Mouse (Mus musculus): Measurements from ENCODE around the gene Rpl3l. TPM values are rescaled to one million over a fixed set of nuclear protein-coding genes. Genes with fewer than 3 reads are reported as not detected.

Gene Rpl3l
- polyA plus RNA-seq, 1 experiment from 2014 or later: 0.36 TPM

DNA sequence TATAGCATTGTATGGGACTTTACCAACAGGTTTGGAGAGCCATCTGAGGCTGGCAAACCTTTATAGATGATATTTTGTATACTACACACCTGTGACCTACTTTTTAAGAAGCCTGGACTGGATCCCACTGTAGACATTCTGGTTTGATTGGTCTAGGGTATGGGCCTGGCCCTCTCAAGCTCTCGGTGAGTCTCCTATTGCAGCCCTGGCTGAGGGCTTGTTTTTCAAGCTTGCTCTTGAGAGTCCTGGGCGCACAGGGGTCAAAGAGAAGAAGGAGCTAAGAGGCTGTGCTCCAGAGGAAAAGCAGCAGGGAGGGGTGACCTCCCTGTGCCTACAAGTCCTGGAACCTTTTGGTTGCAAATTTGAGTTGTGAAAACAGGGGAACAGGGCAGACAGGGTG lies 49.5 kb downstream of the Rpl3l start:
- no peak for DNase-seq (ENCODE audit: low spot score)
- Histone ChIP-seq H3K27ac (no peak overlapping the region), H3K9ac (ENCODE audit: low read depth, low read length) (no peak overlapping the region), H3K4me1 (replicated peaks; ENCODE audit: insufficient read depth, low read length) (no peaks in the 10 kb centered on the region), H3K4me2 (ENCODE audit: low read length) (no peak overlapping the region), H3K36me3 (ENCODE audit: insufficient read depth, low read length) (no peaks in the 10 kb centered on the region), H3K27me3 (ENCODE audit: insufficient read depth, low read length) (no peaks in the 10 kb centered on the region), H3K4me3 (replicated peaks; ENCODE audit: low read depth, low read length) (no peak overlapping the region), H3K9me3 (replicated peaks; ENCODE audit: low read length) (no peaks in the 10 kb centered on the region)
- no peak for ATAC-seq (replicated peaks; ENCODE audit: low FRiP score, low read depth)
- TF ChIP-seq CTCF (IDR thresholded peaks at IDR 0.05; ENCODE audit: low read depth): no peak
- 68% methylated on average over 2 of the region's 2 CpGs for WGBS

DNA sequence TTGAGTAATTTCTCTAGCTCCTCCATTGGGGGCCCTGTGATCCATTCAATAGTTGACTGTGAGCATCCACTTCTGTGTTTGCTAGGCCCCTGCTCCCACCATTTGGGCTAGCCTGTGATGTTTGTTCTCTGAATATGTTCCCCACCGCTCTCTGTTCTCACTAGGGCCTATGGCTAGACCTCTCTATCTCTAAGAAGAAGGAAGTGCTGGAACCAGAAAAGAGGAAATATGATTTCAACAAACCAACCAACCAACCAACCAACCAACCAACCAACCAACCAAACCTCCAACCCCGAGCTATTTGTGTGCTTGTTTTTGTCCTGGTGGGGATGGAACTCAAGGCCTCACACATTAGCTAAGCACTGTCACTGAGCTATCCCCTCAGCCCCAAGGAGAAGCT lies 53.2 kb downstream of the Rpl3l start:
- no peak overlapping the region for H3K4me2 ChIP-seq (ENCODE audit: low read length)
- no peak overlapping the region for H3K27ac ChIP-seq
- 95% methylated on average over 2 of the region's 2 CpGs for WGBS
- H3K27me3 ChIP-seq (ENCODE audit: insufficient read depth, low read length): no peaks in the 10 kb centered on the region
- DNase-seq (ENCODE audit: low spot score): no peak
- H3K4me1 ChIP-seq (replicated peaks; ENCODE audit: insufficient read depth, low read length): no peaks in the 10 kb centered on the region
- no peaks in the 10 kb centered on the region for H3K36me3 ChIP-seq (ENCODE audit: insufficient read depth, low read length)
- H3K9me3 ChIP-seq (replicated peaks; ENCODE audit: low read length): no peaks in the 10 kb centered on the region
- no peak for TF ChIP-seq CTCF (IDR thresholded peaks at IDR 0.05; ENCODE audit: low read depth)
- no peak overlapping the region for H3K4me3 ChIP-seq (replicated peaks; ENCODE audit: low read depth, low read length)
- ATAC-seq (replicated peaks; ENCODE audit: low FRiP score, low read depth): no peak
- H3K9ac ChIP-seq (ENCODE audit: low read depth, low read length): no peak overlapping the region

Other genes with a start within 250 kb of the Rpl3l start
- 24.1 and 24.2 TPM in 2 replicates for gene Mlst8, start 248.7 kb upstream of the Rpl3l start, polyA plus RNA-seq (2015; fragmentation: Nextera tagmentation; extraction: Ambion mirVana)
- gene Caskin1, start 239.2 kb upstream of the Rpl3l start, polyA plus RNA-seq (2015; fragmentation: Nextera tagmentation; extraction: Ambion mirVana): 0.82 and 1.1 TPM in 2 replicates
- 59.4 and 67.3 TPM in 2 replicates for gene Traf7, start 199.9 kb upstream of the Rpl3l start, polyA plus RNA-seq (2015; fragmentation: Nextera tagmentation; extraction: Ambion mirVana)
- 3.5 and 3.7 TPM in 2 replicates for gene Rab26, start 193.6 kb upstream of the Rpl3l start, polyA plus RNA-seq (2015; fragmentation: Nextera tagmentation; extraction: Ambion mirVana)
- 10.6 and 17.7 TPM in 2 replicates for gene Pkd1, start 178.0 kb upstream of the Rpl3l start, polyA plus RNA-seq (2015; fragmentation: Nextera tagmentation; extraction: Ambion mirVana)
- gene Tsc2, start 95.2 kb upstream of the Rpl3l start, polyA plus RNA-seq (2015; fragmentation: Nextera tagmentation; extraction: Ambion mirVana): 36.4 and 42.4 TPM in 2 replicates
- 13.4 and 14.9 TPM in 2 replicates for gene Nthl1, start 95.1 kb upstream of the Rpl3l start, polyA plus RNA-seq (2015; fragmentation: Nextera tagmentation; extraction: Ambion mirVana)
- gene Slc9a3r2, start 77.5 kb upstream of the Rpl3l start, polyA plus RNA-seq (2015; fragmentation: Nextera tagmentation; extraction: Ambion mirVana): 141 and 145 TPM in 2 replicates
- 0.32 and 0.38 TPM in 2 replicates for gene Npw, start 69.4 kb upstream of the Rpl3l start, polyA plus RNA-seq (2015; fragmentation: Nextera tagmentation; extraction: Ambion mirVana)
- gene Zfp598, start 58.1 kb upstream of the Rpl3l start, polyA plus RNA-seq (2015; fragmentation: Nextera tagmentation; extraction: Ambion mirVana): 17.5 and 18.1 TPM in 2 replicates
- gene Syngr3, start 37.9 kb upstream of the Rpl3l start, polyA plus RNA-seq (2015; fragmentation: Nextera tagmentation; extraction: Ambion mirVana): 1.4 and 1.7 TPM in 2 replicates
- gene Gfer, start 31.7 kb upstream of the Rpl3l start, polyA plus RNA-seq (2015; fragmentation: Nextera tagmentation; extraction: Ambion mirVana): 43.3 and 47.6 TPM in 2 replicates
- gene Noxo1, start 31.6 kb upstream of the Rpl3l start, polyA plus RNA-seq (2015; fragmentation: Nextera tagmentation; extraction: Ambion mirVana): 2.6 and 2.7 TPM in 2 replicates
- 50.5 and 57.3 TPM in 2 replicates for gene Tbl3, start 20.2 kb upstream of the Rpl3l start, polyA plus RNA-seq (2015; fragmentation: Nextera tagmentation; extraction: Ambion mirVana)
- not detected in 2 replicates for gene Rnf151, start 9.8 kb upstream of the Rpl3l start, polyA plus RNA-seq (2015; fragmentation: Nextera tagmentation; extraction: Ambion mirVana)
- 1,452 and 1,460 TPM in 2 replicates for gene Rps2, start 9.7 kb upstream of the Rpl3l start, polyA plus RNA-seq (2015; fragmentation: Nextera tagmentation; extraction: Ambion mirVana)
- 417 and 419 TPM in 2 replicates for gene Ndufb10, start 3.3 kb upstream of the Rpl3l start, polyA plus RNA-seq (2015; fragmentation: Nextera tagmentation; extraction: Ambion mirVana)
- 45.8 and 48.6 TPM in 2 replicates for gene Msrb1, start 8.8 kb downstream of the Rpl3l start, polyA plus RNA-seq (2015; fragmentation: Nextera tagmentation; extraction: Ambion mirVana)
- 33.0 and 38.6 TPM in 2 replicates for gene Hs3st6, start 25.2 kb downstream of the Rpl3l start, polyA plus RNA-seq (2015; fragmentation: Nextera tagmentation; extraction: Ambion mirVana)
- gene Meiob, start 76.5 kb downstream of the Rpl3l start, polyA plus RNA-seq (2015; fragmentation: Nextera tagmentation; extraction: Ambion mirVana): 0.23 and 0.47 TPM in 2 replicates
- gene Hagh, start 112.3 kb downstream of the Rpl3l start, polyA plus RNA-seq (2015; fragmentation: Nextera tagmentation; extraction: Ambion mirVana): 99.7 and 101 TPM in 2 replicates
- gene Fahd1, start 122.5 kb downstream of the Rpl3l start, polyA plus RNA-seq (2015; fragmentation: Nextera tagmentation; extraction: Ambion mirVana): 88.0 and 90.7 TPM in 2 replicates
- gene Igfals, start 138.2 kb downstream of the Rpl3l start, polyA plus RNA-seq (2015; fragmentation: Nextera tagmentation; extraction: Ambion mirVana): 6.8 and 8.2 TPM in 2 replicates
- 55.9 and 57.5 TPM in 2 replicates for gene Nubp2, start 158.5 kb downstream of the Rpl3l start, polyA plus RNA-seq (2015; fragmentation: Nextera tagmentation; extraction: Ambion mirVana)
- gene Spsb3, start 158.8 kb downstream of the Rpl3l start, polyA plus RNA-seq (2015; fragmentation: Nextera tagmentation; extraction: Ambion mirVana): 53.4 and 55.9 TPM in 2 replicates
- 29.5 and 29.6 TPM in 2 replicates for gene Eme2, start 167.3 kb downstream of the Rpl3l start, polyA plus RNA-seq (2015; fragmentation: Nextera tagmentation; extraction: Ambion mirVana)
- 141 TPM in 2 replicates for gene Mrps34, start 167.3 kb downstream of the Rpl3l start, polyA plus RNA-seq (2015; fragmentation: Nextera tagmentation; extraction: Ambion mirVana)
- gene Nme3, start 168.7 kb downstream of the Rpl3l start, polyA plus RNA-seq (2015; fragmentation: Nextera tagmentation; extraction: Ambion mirVana): 87.1 and 93.1 TPM in 2 replicates
- 12.7 and 13.7 TPM in 2 replicates for gene Mapk8ip3, start 209.2 kb downstream of the Rpl3l start, polyA plus RNA-seq (2015; fragmentation: Nextera tagmentation; extraction: Ambion mirVana)
- 95.0 and 108 TPM in 2 replicates for gene Jpt2, start 232.9 kb downstream of the Rpl3l start, polyA plus RNA-seq (2015; fragmentation: Nextera tagmentation; extraction: Ambion mirVana)